Mouse (Mus musculus) liver, embryonic 13.5 days (tissue): ENCODE results near the gene Tubgcp5. TPM values are rescaled to one million over a fixed set of nuclear protein-coding genes. Genes with fewer than 3 reads are reported as not detected.

Source experiments
- ATAC-seq: fragments of 200-750 bp; cut with Nextera tagmentation; 2 replicates; pipeline ENCODE4 v1.8.0; 2017; ENCODE audit warnings: low read depth, mild to moderate bottlenecking, moderate number of reproducible peaks, moderate library complexity
- DNase-seq: peaks from one replicate; pipeline ENCODE4 v3.0.0; 2022
- H3K27ac ChIP-seq: fragments of 300-500 bp; sonication (generic); 2 replicates; pipeline ENCODE4 v1.5.1; 2015; ENCODE audit warnings: moderate library complexity, mild to moderate bottlenecking, inconsistent platforms
- H3K27me3 ChIP-seq: fragments of 300-500 bp; sonication (generic); 2 replicates; pipeline ENCODE4 v1.6.1; 2015; ENCODE audit warnings: mild to moderate bottlenecking, inconsistent platforms
- H3K36me3 ChIP-seq: fragments of 300-500 bp; sonication (generic); 2 replicates; pipeline ENCODE4 v1.6.1; 2015; ENCODE audit warnings: mild to moderate bottlenecking, inconsistent platforms
- H3K4me1 ChIP-seq: fragments of 300-500 bp; sonication (generic); replicated peaks from 2 replicates; pipeline ENCODE4 v1.6.1; 2015; ENCODE audit warnings: inconsistent platforms
- H3K4me2 ChIP-seq: fragments of 300-500 bp; sonication (generic); 2 replicates; pipeline ENCODE4 v1.6.1; 2015; ENCODE audit warnings: inconsistent platforms, mild to moderate bottlenecking, moderate library complexity
- H3K4me3 ChIP-seq: fragments of 300-500 bp; sonication (generic); replicated peaks from 2 replicates; pipeline ENCODE4 v1.5.1; 2015; ENCODE audit warnings: mild to moderate bottlenecking, inconsistent platforms
- H3K9ac ChIP-seq: fragments of 300-500 bp; sonication (generic); 2 replicates; pipeline ENCODE4 v1.6.1; 2015; ENCODE audit warnings: mild to moderate bottlenecking, inconsistent platforms
- H3K9me3 ChIP-seq: fragments of 300-500 bp; sonication (generic); replicated peaks from 2 replicates; pipeline ENCODE4 v1.6.1; 2016; ENCODE audit warnings: inconsistent platforms
- WGBS: fragments of 180-500 bp; shearing (Covaris S2); methylation state at CpG from one replicate; pipeline ENCODE4 v1.1.7; 2015; ENCODE audit not compliant: insufficient replicate concordance; 5-methylcytosine and 5-hydroxymethylcytosine counted together
- polyA plus RNA-seq: library from polyadenylated mRNA; unstranded; fragments of >200 nt; fragmentation: Nextera tagmentation; extraction: Ambion mirVana; gene quantifications from 2 replicates; pipeline ENCODE4 v1.2.1, GENCODE M21; 2015

The Tubgcp5 gene
- polyA plus RNA-seq, 1 experiment from 2014 or later = 7.9 TPM

DNA sequence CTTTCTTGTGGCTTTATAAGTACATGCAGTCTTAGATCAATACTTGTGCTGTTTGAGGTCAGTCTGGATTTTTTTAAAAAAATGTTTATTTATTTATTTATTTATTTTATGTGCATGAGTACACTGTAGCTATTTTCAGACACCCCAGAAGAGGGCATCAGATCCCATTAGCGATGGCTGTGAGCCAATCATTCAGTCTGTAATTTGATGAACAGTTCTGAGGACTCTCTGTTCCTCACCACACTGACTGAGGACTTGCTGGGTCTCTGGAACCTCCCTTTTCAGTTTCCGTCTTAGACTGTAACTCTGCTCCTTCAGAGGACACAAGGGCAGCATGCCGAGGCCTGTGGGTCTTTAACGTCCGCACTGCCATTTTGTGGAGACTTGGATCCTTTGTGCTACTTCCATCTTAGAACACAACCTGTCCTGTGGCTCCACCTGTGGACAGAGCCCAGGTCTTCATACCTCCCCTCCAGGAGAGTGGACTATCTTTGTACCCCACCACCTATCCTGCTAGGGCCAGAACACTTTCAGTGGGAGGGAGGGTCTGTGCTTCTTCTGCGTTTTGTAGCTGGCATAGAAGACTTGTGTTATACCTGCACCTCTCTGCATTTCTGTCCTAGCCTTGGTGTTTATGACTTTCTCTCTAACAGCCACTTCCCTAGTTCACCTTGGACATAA, 76.5 kb downstream of the Tubgcp5 start:
- Histone ChIP-seq H3K4me2 (no peak overlapping the region), H3K27ac (no peak overlapping the region), H3K36me3 (peaks cover 19% of the 10 kb centered on the region), H3K9ac (no peak overlapping the region), H3K9me3 (no peaks in the 10 kb centered on the region), H3K4me1 (peaks cover 8% of the 10 kb centered on the region), H3K4me3 (no peak overlapping the region), H3K27me3 (no peaks in the 10 kb centered on the region)
- 79% methylated on average over 6 of the region's 6 CpGs for WGBS
- no peak for DNase-seq
- ATAC-seq = no peak

DNA sequence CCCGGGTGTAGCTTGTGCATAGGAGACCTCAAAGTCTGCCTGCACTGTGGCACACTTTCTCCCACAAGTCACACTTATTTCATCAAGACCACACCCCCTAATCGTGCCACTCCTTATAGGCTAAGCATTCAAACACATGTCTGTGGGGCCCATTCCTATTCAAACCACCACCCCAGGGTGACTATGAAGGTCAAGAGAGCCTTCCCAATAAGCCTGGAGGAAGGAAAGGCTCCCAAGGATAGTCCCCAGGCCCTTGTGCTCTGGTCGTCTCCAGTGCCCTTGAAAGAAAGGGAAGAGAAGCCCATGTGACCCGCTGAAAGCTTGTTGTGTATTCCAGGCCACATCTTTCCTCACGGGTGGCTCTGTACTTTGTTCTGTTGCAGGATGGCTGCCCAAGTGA, 77.5 kb downstream of the Tubgcp5 start:
- Histone ChIP-seq H3K36me3 (peaks cover 23% of the 10 kb centered on the region), H3K27ac (no peak overlapping the region), H3K4me1 (0 out of 2 replicates have a peak, but pooled peaks cover 3% of the 10 kb centered on the region), H3K9me3 (no peaks in the 10 kb centered on the region), H3K9ac (no peak overlapping the region), H3K27me3 (no peaks in the 10 kb centered on the region), H3K4me3 (no peak overlapping the region), H3K4me2 (no peak overlapping the region)
- WGBS = 69% methylated on average over 5 of the region's 5 CpGs
- no peak for DNase-seq
- no peak for ATAC-seq

- Histone ChIP-seq H3K36me3 (peaks cover 45% of the 10 kb centered on the region), H3K4me2 (no peak overlapping the region), H3K27me3 (no peaks in the 10 kb centered on the region), H3K27ac (no peak overlapping the region), H3K4me1 (no peaks in the 10 kb centered on the region), H3K9me3 (no peaks in the 10 kb centered on the region), H3K4me3 (no peak overlapping the region), H3K9ac (no peak overlapping the region)
- ATAC-seq (no peak), DNase-seq (no peak)
- WGBS = 63% methylated on average over 7 of the region's 7 CpGs
These were observed 80.7 kb downstream of the Tubgcp5 start for GRCm38 (mm10) chr7:55874703-55875102.

GRCm38 (mm10) chr7:55877721-55878120, 83.8 kb downstream of the Tubgcp5 start:
- Histone ChIP-seq H3K4me1 (no peaks in the 10 kb centered on the region), H3K27me3 (no peaks in the 10 kb centered on the region), H3K9me3 (no peaks in the 10 kb centered on the region), H3K4me3 (no peak overlapping the region), H3K27ac (no peak overlapping the region), H3K9ac (no peak overlapping the region), H3K4me2 (no peak overlapping the region), H3K36me3 (peaks cover 45% of the 10 kb centered on the region)
- no peak for ATAC-seq
- WGBS = 75% methylated on average over 10 of the region's 10 CpGs
- DNase-seq = no peak

GRCm38 (mm10) chr7:55880882-55881281, 86.9 kb downstream of the Tubgcp5 start:
- H3K9me3 ChIP-seq = no peaks in the 10 kb centered on the region
- no peak overlapping the region for H3K27ac ChIP-seq
- H3K4me2 ChIP-seq = no peak overlapping the region
- H3K4me1 ChIP-seq = no peaks in the 10 kb centered on the region
- DNase-seq (no peak), ATAC-seq (no peak)
- H3K4me3 ChIP-seq = no peak overlapping the region
- H3K9ac ChIP-seq = no peak overlapping the region
- H3K36me3 ChIP-seq = peaks cover 23% of the 10 kb centered on the region
- 71% methylated on average over 9 of the region's 9 CpGs for WGBS
- H3K27me3 ChIP-seq = no peaks in the 10 kb centered on the region

Other genes with a start within 250 kb of the Tubgcp5 start
- gene Siglech, start 26.0 kb upstream of the Tubgcp5 start, polyA plus RNA-seq = 0.25 TPM in 2 replicates
- 18.8 and 21.3 TPM in 2 replicates for gene Cyfip1, start 47.6 kb downstream of the Tubgcp5 start, polyA plus RNA-seq
- gene Nipa2, start 168.3 kb downstream of the Tubgcp5 start, polyA plus RNA-seq = 24.9 and 29.3 TPM in 2 replicates
- 15.6 and 16.2 TPM in 2 replicates for gene Nipa1, start 225.8 kb downstream of the Tubgcp5 start, polyA plus RNA-seq